Mouse (Mus musculus) cortical plate, adult 2 months (tissue): ENCODE measurements around the gene Vamp5. TPM values are rescaled to one million over a fixed set of nuclear protein-coding genes. Genes with fewer than 3 reads are reported as not detected.
A peak's percentile ranks its signal among the peaks of the same experiment; 100 is the strongest.

Experiments used
- H3K27ac ChIP-seq: fragments of 200-500 bp; 2 replicates; pipeline ENCODE4 v1.5.1; 2012; ENCODE audit warnings: low read length, control low read depth, inconsistent platforms; ENCODE audit not compliant: insufficient read depth
- H3K4me1 ChIP-seq: fragments of 200-500 bp; 2 replicates; pipeline ENCODE4 v1.6.1; 2011; ENCODE audit warnings: low read length; ENCODE audit not compliant: control insufficient read depth, insufficient read depth
- H3K4me3 ChIP-seq: fragments of 200-500 bp; 2 replicates; pipeline ENCODE4 v1.5.1; 2011; ENCODE audit warnings: mild to moderate bottlenecking, low read length, control low read depth; ENCODE audit not compliant: insufficient read depth
- CTCF ChIP-seq: fragments of 200-500 bp; IDR thresholded peaks from 2 replicates; pipeline ENCODE4 v1.5.1; 2011; ENCODE audit warnings: mild to moderate bottlenecking, control low read depth, low read length; ENCODE audit not compliant: insufficient read depth; ENCODE audit errors: extremely low read depth
- POLR2A ChIP-seq: fragments of 200-500 bp; IDR thresholded peaks from 2 replicates; pipeline ENCODE4 v1.6.1; 2011; ENCODE audit warnings: mild to moderate bottlenecking, low read length, control low read depth; ENCODE audit not compliant: insufficient read depth; ENCODE audit errors: extremely low read depth
- polyA plus RNA-seq: library from polyadenylated mRNA; depleted of rRNA; stranded (reverse); fragments of >200 nt; gene quantifications from 2 replicates; pipeline ENCODE4 v1.2.3, GENCODE M21; 2012

Vamp5 gene
- polyA plus RNA-seq, 1 experiment, result 11.0 TPM

DNA sequence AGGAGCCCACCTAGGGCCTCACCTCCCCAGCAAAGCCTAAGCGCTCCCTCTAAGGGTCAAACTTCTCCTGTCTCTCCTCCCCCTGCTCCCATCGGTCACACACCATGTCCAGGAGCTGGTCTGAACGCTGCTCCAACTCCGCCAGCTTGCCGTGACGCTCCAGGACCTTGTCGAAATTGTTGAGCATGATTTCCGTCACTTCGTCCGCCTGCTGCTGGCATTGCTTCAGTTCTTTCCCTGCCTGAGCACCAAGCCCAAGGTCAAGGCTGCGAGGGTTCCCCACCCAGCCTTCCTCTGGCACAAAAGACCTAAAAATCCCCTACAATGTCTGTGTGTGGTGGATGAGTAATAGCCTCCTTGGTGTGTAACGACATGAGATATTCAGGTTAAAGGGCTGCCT, 10.2 kb downstream of the Vamp5 start:
- Histone ChIP-seq H3K4me3 (no peak overlapping the region), H3K4me1 (peaks cover 3% of the 10 kb centered on the region; the same call in 1 of the 2 replicates), H3K27ac (no peak overlapping the region)
- no peak for TF ChIP-seq CTCF

DNA sequence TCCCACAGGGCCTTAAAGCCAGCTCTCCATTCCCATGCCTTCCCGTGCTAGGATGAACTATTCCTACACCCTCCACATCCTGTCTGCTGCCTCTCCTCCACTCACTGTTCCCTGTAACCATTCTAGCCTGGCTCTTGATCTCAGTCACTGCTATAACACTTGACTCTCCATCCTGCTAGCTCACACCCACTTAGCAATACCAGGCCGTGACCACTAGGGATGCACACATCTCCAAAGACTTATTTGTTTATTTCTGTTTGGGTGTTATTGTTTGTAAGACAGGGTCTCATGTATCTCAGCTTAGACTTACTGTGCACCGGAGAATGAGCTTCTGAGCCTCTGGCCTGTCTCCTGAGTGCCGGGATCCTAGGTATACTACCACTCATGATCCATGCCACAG, 10.7 kb downstream of the Vamp5 start:
- H3K4me3 ChIP-seq, result no peak overlapping the region
- no peak for TF ChIP-seq CTCF
- no peak for TF ChIP-seq POLR2A
- H3K4me1 ChIP-seq, result peaks cover 3% of the 10 kb centered on the region; the same call in 1 of the 2 replicates
- H3K27ac ChIP-seq, result no peak overlapping the region

DNA sequence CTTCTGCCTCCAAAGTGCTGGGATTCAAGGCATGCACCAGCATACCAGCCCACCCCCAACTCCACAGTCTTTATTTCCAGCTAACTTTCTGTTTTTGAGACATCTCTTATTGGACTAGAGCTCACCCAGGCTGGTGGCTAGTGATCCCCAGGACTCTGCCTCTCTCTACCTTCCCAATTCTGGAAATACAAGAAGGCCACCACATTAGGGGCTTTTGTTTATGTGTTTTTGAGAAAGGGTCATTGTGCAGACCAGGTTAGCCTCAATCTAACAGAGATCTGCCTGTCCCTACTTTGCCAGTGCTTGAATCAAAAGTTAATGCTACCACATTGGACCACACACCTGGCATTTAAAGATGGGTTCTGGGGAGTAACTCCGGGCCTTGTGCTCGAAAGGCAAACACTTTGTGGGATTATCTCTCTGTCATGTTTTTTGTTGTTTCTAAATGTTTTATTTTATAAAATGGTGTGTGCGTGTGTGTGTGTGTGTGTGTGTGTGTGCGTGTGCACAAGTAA, 12.8 kb downstream of the Vamp5 start:
- Histone ChIP-seq H3K27ac (no peak overlapping the region), H3K4me1 (peaks cover 3% of the 10 kb centered on the region; the same call in 1 of the 2 replicates), H3K4me3 (no peak overlapping the region)
- TF ChIP-seq CTCF, result no peak

DNA sequence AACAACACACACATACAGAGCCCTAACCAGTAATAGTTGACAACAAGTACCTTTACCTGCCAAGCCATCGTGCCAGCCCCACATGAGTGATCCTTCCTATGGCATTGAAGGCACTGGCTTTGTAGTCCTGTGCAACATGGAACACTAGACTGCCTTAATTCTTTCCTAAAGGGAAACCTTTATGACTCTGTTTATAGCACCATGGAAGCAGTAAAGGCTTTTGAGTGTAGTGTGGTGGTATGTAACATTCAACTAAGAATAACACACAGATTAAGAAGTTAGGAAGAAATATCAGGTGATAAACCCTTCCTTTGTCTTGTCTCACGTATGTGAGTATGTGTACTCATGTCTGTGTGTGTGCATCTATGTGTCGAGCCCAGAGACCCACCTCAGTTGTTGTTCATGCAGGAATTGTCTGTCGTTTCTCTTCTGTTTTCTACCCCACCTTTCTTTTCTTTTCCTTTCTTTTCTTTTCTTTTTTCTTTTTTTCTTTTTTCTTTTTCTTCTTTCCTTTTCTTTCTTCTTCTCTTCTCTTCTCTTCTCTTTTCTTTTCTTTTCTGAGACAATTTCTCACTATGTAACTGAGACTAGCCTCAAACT, 13.3 kb downstream of the Vamp5 start, which contains the start of gene Rnf181:
Gene Rnf181 (minus strand): TSS at position 113 of the 600 bp plus-strand sequence.
- no peak within 1 kb of the TSS for H3K27ac ChIP-seq
- TF ChIP-seq POLR2A, result no peak
- no peak for TF ChIP-seq CTCF
- no peak within 1 kb of the TSS for H3K4me3 ChIP-seq
- peaks cover 3% of the 10 kb centered on the region; the same call in 1 of the 2 replicates for H3K4me1 ChIP-seq

DNA sequence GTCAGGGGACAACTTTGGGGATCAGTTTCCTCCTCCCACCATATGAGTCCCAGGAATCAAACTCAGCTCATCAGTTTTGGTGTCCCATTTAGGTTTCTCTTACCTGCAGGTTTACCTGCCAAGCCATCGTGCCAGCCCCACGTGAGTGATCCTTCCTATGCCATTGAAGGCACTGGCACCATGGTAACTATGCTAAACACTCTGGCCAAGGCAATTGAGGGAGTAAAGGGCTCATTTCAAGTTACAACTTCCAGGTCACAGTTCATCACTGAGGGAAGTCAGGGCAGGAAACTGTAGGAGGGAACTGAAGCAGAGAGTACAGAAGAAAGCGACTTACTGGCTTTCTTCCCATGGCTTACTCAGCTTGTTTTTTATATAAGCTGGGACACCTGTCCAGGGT, 14.0 kb downstream of the Vamp5 start:
- Histone ChIP-seq H3K4me1 (peaks cover 3% of the 10 kb centered on the region; the same call in 1 of the 2 replicates), H3K27ac (no peak overlapping the region), H3K4me3 (no peak overlapping the region)
- TF ChIP-seq POLR2A, result no peak
- no peak for TF ChIP-seq CTCF

DNA sequence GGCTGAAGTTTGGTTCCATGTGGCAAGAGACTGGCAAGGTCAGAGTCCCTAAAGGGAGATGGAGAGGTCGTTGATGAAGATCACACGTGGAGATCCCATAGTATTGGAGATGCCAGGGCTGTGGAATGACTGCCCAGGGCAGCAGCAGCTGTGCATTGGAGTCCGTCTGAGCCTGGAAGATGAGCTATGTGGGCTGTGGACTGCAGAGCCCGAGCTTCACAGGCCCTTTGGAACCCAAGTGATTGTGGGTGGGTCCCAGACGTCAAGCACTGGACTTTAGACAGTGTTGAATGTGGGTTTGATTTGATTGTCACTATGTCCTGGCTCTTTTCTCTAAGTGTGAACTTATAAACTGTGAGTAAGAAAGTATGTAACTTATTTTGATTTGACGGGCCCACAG, 15.3 kb downstream of the Vamp5 start:
- H3K27ac ChIP-seq, result no peak overlapping the region
- no peak for TF ChIP-seq POLR2A
- TF ChIP-seq CTCF, result no peak
- H3K4me1 ChIP-seq, result no peaks in the 10 kb centered on the region
- H3K4me3 ChIP-seq, result no peak overlapping the region

DNA sequence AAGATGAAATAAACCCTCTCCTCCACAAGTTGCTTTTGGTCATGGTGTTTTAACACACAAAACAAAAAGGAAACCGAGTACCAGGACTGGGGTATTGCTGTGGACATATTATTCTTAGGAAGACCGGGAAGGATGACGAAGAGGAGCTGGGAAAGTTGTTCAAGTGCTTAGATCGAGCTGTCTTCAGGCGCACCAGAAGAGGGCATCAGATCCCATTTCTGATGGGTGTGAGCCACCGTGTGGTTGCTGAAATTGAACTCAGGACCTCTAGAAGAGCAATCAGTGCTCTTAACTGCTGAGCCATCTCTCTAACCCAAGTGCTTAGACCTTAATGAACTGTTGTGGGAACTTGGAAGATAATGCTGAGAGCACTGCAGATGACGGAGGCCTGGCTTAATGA, 16.3 kb downstream of the Vamp5 start:
- no peak for TF ChIP-seq POLR2A
- peak; percentile 29; the same call in 1 of the 2 replicates for TF ChIP-seq CTCF
- no peaks in the 10 kb centered on the region for H3K4me1 ChIP-seq
- H3K4me3 ChIP-seq, result no peak overlapping the region
- H3K27ac ChIP-seq, result no peak overlapping the region

DNA sequence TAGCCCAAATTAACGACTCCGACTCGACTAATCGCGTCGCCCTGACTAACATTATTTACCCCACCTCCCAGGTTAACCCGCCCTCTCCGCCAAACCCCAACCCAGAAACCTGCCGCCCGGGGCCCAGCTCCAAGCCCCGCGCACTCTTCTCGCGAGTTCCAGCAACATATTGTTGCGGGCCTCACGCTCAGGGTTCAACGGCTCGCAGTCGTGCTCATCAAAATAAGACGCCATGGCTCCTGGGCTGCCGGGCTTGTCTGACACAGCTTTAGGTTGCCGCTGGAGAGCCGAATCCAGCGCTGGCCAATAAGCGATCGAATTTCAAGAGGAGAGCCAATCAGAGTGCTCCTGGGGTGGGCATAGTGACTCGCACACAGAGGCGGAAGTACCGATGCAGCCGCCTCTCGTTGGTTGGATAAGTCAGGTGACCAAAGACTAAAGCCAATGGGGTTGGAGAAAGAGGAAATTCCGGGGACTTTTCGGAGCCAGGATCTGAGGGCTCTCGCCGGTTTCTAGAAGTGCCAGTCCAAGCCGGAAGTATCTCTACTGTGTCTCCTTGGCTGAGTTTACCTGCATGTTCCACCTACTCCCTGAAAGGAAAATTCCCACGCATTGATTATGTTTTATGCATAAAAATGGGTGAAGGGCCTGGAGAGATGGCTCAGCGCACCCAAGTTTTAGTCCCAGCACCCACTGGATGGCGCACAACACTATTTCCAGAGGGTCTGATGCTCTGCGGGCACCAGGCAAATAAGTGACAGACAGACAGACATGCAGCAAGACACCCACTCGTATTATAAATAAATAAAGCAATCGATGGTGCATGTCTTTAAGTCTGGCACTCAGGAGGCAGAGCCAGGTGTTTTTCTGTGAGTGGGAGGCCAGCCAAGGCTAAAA, 17.9 kb downstream of the Vamp5 start:
- H3K4me1 ChIP-seq, result no peaks in the 10 kb centered on the region
- TF ChIP-seq POLR2A, result peak; percentile 88
- TF ChIP-seq CTCF, result peak; percentile 38
- peak overlapping the region; percentile 66 for H3K4me3 ChIP-seq
- H3K27ac ChIP-seq, result peak overlapping the region; percentile 36

DNA sequence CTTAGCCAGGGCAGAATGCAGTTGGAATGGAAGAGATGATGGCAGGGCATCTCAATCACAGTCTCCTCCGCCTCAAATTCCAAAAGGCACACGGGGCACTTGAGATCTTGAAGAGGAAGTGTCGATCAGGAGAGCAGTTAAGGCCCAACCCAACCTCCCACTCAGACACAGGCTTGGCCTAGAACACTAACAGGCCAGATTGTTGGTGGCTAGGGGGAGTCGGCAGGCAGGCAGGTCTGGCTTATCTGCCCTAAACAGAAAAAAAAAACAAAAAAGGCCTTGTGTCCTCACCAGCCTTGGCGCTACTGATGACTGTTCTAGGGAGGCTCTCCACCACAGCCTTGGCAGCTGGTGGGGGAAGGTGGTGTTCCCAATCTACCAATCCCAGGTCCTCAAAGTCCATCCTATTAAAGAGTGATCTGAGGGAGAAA, 19.1 kb downstream of the Vamp5 start:
- no peak for TF ChIP-seq POLR2A
- TF ChIP-seq CTCF, result no peak
- H3K4me3 ChIP-seq, result peak overlapping the region; percentile 66; the same call in 1 of the 2 replicates
- H3K27ac ChIP-seq, result no peak overlapping the region
- H3K4me1 ChIP-seq, result peaks cover 2% of the 10 kb centered on the region; the same call in 1 of the 2 replicates

DNA sequence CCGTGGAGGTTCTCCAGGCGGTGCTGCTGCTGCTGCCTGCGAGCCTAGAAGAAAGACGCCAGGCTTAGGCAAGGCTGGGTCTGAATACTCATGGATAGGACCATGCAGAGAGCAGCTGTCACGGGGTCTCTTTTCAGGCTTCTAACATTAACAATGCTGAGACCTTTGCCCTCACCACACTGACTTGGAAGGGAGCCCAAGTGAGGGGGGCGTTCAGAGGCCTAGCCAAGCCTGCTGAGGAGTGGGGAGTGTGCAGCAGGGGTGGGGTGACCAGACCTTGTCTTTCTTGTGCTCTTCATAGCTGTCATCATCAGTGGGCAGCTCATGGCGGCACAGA, 19.7 kb downstream of the Vamp5 start:
- H3K4me1 ChIP-seq, result peaks cover 3% of the 10 kb centered on the region; the same call in 1 of the 2 replicates
- H3K27ac ChIP-seq, result no peak overlapping the region
- peak overlapping the region; percentile 66; the same call in 1 of the 2 replicates for H3K4me3 ChIP-seq
- TF ChIP-seq CTCF, result no peak
- TF ChIP-seq POLR2A, result no peak
